ENCODE assay signal across 22 mouse cellular contexts in genomic region chr1:64524661-64525060, GRCm38 (mm10). TPM values are rescaled to one million over a fixed set of nuclear protein-coding genes. Genes with fewer than 3 reads are reported as not detected.
DNase-seq lines count a peak whose midpoint lies in the region; ATAC-seq and TF ChIP-seq lines count a peak whose summit lies in the region.
"Had no signal": no experiment of that assay in that cellular context is flagged by ENCODE, and none has a peak within 500 bp of the region (broad histone marks: within the 10 kb centered on the region; RNA-seq: fewer than 3 reads in every experiment).

No protein-coding gene starts in this region.

- H3K4me2 ChIP-seq in liver, embryonic 12.5 days, result no peak overlapping the region
- H3K4me2 ChIP-seq in liver, postnatal 0 days (ENCODE audit: low read depth, low read length), result no peak overlapping the region
- no peak overlapping the region for H3K4me2 ChIP-seq in liver, embryonic 13.5 days
- H3K4me2 ChIP-seq in kidney, embryonic 16.5 days (replicated peaks; ENCODE audit: low read depth, low read length), result no peak overlapping the region
- H3K4me2 ChIP-seq: embryonic facial prominence, embryonic 13.5 days; forebrain, embryonic 13.5 days; hindbrain, embryonic 12.5 days had no signal

- no peaks in the 10 kb centered on the region for H3K9me3 ChIP-seq in liver, embryonic 12.5 days (replicated peaks)
- no peaks in the 10 kb centered on the region for H3K9me3 ChIP-seq in liver, postnatal 0 days (ENCODE audit: low read length)
- no peaks in the 10 kb centered on the region for H3K9me3 ChIP-seq in liver, embryonic 13.5 days (replicated peaks)
- peaks cover 4% of the 10 kb centered on the region for H3K9me3 ChIP-seq in kidney, embryonic 16.5 days (ENCODE audit: low read length)
- H3K9me3 ChIP-seq: embryonic facial prominence, embryonic 13.5 days; heart, embryonic 10.5 days; hindbrain, embryonic 12.5 days had no signal

- H3K36me3 ChIP-seq in liver, embryonic 12.5 days, result peaks cover 5% of the 10 kb centered on the region
- H3K36me3 ChIP-seq in liver, postnatal 0 days (replicated peaks; ENCODE audit: insufficient read depth, low read length), result no peaks in the 10 kb centered on the region
- peaks cover 3% of the 10 kb centered on the region; the same call in 1 of the 2 replicates for H3K36me3 ChIP-seq in liver, embryonic 13.5 days
- peaks cover 3% of the 10 kb centered on the region; the same call in 1 of the 2 replicates for H3K36me3 ChIP-seq in kidney, embryonic 16.5 days (ENCODE audit: insufficient read depth, low read length)
- H3K36me3 ChIP-seq: embryonic facial prominence, embryonic 13.5 days had no signal

- no peak overlapping the region for H3K9ac ChIP-seq in liver, embryonic 12.5 days
- no peak overlapping the region for H3K9ac ChIP-seq in liver, postnatal 0 days (replicated peaks)
- H3K9ac ChIP-seq in liver, embryonic 13.5 days, result no peak overlapping the region
- H3K9ac ChIP-seq in kidney, embryonic 16.5 days (replicated peaks; ENCODE audit: low read length), result no peak overlapping the region
- H3K9ac ChIP-seq: embryonic facial prominence, embryonic 13.5 days; forebrain, embryonic 13.5 days; hindbrain, embryonic 12.5 days had no signal

- TF ChIP-seq CTCF in liver, postnatal 0 days (IDR thresholded peaks at IDR 0.05; ENCODE audit: low read depth), result no peak

- no peak for TF ChIP-seq EP300 in liver, postnatal 0 days (IDR thresholded peaks at IDR 0.05; ENCODE audit: low read depth)

- 0 out of 2 replicates have a peak, but pooled peaks cover 6% of the 10 kb centered on the region for H3K4me1 ChIP-seq in liver, embryonic 12.5 days
- H3K4me1 ChIP-seq in liver, postnatal 0 days (ENCODE audit: insufficient read depth), result peaks cover 9% of the 10 kb centered on the region; the same call in 1 of the 2 replicates
- peaks cover 10% of the 10 kb centered on the region for H3K4me1 ChIP-seq in liver, embryonic 13.5 days (replicated peaks)
- no peaks in the 10 kb centered on the region for H3K4me1 ChIP-seq in kidney, embryonic 16.5 days (ENCODE audit: insufficient read depth, low read length)
- H3K4me1 ChIP-seq: embryonic facial prominence, embryonic 13.5 days; forebrain, embryonic 13.5 days; hindbrain, embryonic 12.5 days had no signal

- H3K27me3 ChIP-seq in liver, embryonic 12.5 days (replicated peaks), result no peaks in the 10 kb centered on the region
- no peaks in the 10 kb centered on the region for H3K27me3 ChIP-seq in liver, postnatal 0 days (ENCODE audit: insufficient read depth, low read length)
- no peaks in the 10 kb centered on the region for H3K27me3 ChIP-seq in liver, embryonic 13.5 days
- H3K27me3 ChIP-seq in kidney, embryonic 16.5 days (ENCODE audit: insufficient read depth, low read length), result no peaks in the 10 kb centered on the region
- H3K27me3 ChIP-seq: embryonic facial prominence, embryonic 13.5 days; forebrain, embryonic 13.5 days; hindbrain, embryonic 12.5 days had no signal

- H3K4me3 ChIP-seq in liver, embryonic 12.5 days, result no peak overlapping the region
- no peak overlapping the region for H3K4me3 ChIP-seq in liver, postnatal 0 days (ENCODE audit: low read depth, low read length)
- no peak overlapping the region for H3K4me3 ChIP-seq in liver, embryonic 13.5 days (replicated peaks)
- H3K4me3 ChIP-seq in kidney, embryonic 16.5 days (ENCODE audit: low read length), result no peak overlapping the region
- H3K4me3 ChIP-seq: embryonic facial prominence, embryonic 13.5 days; forebrain, embryonic 13.5 days; gastrocnemius, adult 2 months; heart, embryonic 10.5 days; hindbrain, embryonic 12.5 days had no signal

- H3K27ac ChIP-seq in liver, embryonic 12.5 days, result no peak overlapping the region
- H3K27ac ChIP-seq in liver, postnatal 0 days (ENCODE audit: low read depth), result no peak overlapping the region
- H3K27ac ChIP-seq in liver, embryonic 13.5 days, result no peak overlapping the region
- H3K27ac ChIP-seq in kidney, embryonic 16.5 days (ENCODE audit: low read length), result no peak overlapping the region
- H3K27ac ChIP-seq: embryonic facial prominence, embryonic 13.5 days; forebrain, embryonic 13.5 days; gastrocnemius, adult 2 months; heart, embryonic 10.5 days; hindbrain, embryonic 12.5 days had no signal

- DNase-seq in liver, postnatal 0 days, result no peak
- DNase-seq in R1 (ENCODE audit: low read depth, low spot score), result peak; percentile 91
- DNase-seq in liver, embryonic 13.5 days, result peak; percentile 2
- DNase-seq: adrenal gland, adult 2 months; adrenal gland, postnatal 25 days; cerebellum, adult 18-20 months; cerebellum, adult 9-11 months; cerebellum, postnatal 36 days; gastrocnemius, adult 2 months; gastrocnemius, postnatal 25 days; heart, adult 11 months; heart, postnatal 10 days; heart, postnatal 4 days had no signal

- peak; percentile 47; the same call in 1 of the 2 replicates for ATAC-seq in liver, embryonic 12.5 days
- ATAC-seq in liver, postnatal 0 days, result no peak
- ATAC-seq in liver, embryonic 13.5 days (ENCODE audit: low read depth), result no peak
- no peak for ATAC-seq in activated CD4-positive, CD25-positive, alpha-beta regulatory T cell, adult 4 months
- ATAC-seq in megakaryocyte, adult 5-6 weeks (ENCODE audit: poor library complexity, severe bottlenecking), result no peak
- ATAC-seq in kidney, embryonic 16.5 days (ENCODE audit: low FRiP score, low TSS enrichment), result no peak
- ATAC-seq: forebrain, embryonic 13.5 days; hindbrain, embryonic 16.5 days had no signal

- 66% methylated on average over 2 of the region's 2 CpGs for WGBS in liver, embryonic 12.5 days (ENCODE audit: insufficient replicate concordance)
- 75% methylated on average over 2 of the region's 2 CpGs for WGBS in liver, postnatal 0 days (ENCODE audit: insufficient replicate concordance)
- 63% methylated on average over 2 of the region's 2 CpGs for WGBS in liver, embryonic 13.5 days (ENCODE audit: insufficient replicate concordance)
- 88% methylated on average over 2 of the region's 2 CpGs for WGBS in kidney, embryonic 16.5 days

RNA-seq across cellular contexts. Expression of gene Creb1, which starts 7.8 kb away (rescaled TPM):
- polyA plus RNA-seq in liver, embryonic 12.5 days (2016; fragmentation: Nextera tagmentation; extraction: Ambion mirVana), result 19.4 and 20.9 TPM in 2 replicates
- polyA plus RNA-seq in liver, postnatal 0 days (2015; fragmentation: Nextera tagmentation; extraction: Ambion mirVana), result 5.2 and 5.9 TPM in 2 replicates
- polyA plus RNA-seq in liver, embryonic 13.5 days (2015; fragmentation: Nextera tagmentation; extraction: Ambion mirVana), result 11.4 and 15.2 TPM in 2 replicates
- polyA plus RNA-seq in activated CD4-positive, CD25-positive, alpha-beta regulatory T cell, adult 4 months (2017; shearing (Covaris generic)), result 10 to 100 TPM; 52.4 to 53.1 TPM
- 58.0 and 76.6 TPM in 2 replicates for total RNA-seq in megakaryocyte, adult 5-6 weeks (2015)
- 85.9 and 88.6 TPM in 2 replicates for total RNA-seq in megakaryocyte, adult 5-6 weeks (2017)
- polyA plus RNA-seq in kidney, embryonic 16.5 days (2015; fragmentation: Nextera tagmentation; extraction: Ambion mirVana), result 35.2 and 36.5 TPM in 2 replicates
